Mouse (Mus musculus): Measurements from ENCODE around the gene Acot4.
"Not testable (repeated sequence)": the region's sequence is repeated elsewhere in the genome, so short reads cannot be mapped to it uniquely, and the experiment has no call there.

Acot4 gene

GRCm38 (mm10) chr12:84038241-84038640 lies at the start of gene Acot4:
Acot4 (plus strand) TSS chr12:84038379.
- DNase-seq (ENCODE audit: low spot score in 2 of 2) = peak; percentile 34 to 37

GRCm38 (mm10) chr12:83988483-83988882 lies 49.7 kb upstream of the Acot4 start:
- no peak for DNase-seq (ENCODE audit: low spot score in 2 of 2)

GRCm38 (mm10) chr12:83989378-83989777 lies 48.8 kb upstream of the Acot4 start:
- DNase-seq (ENCODE audit: low spot score in 2 of 2) = no peak

GRCm38 (mm10) chr12:83997221-83997620 lies 41.0 kb upstream of the Acot4 start:
- DNase-seq (ENCODE audit: low spot score in 2 of 2) = no peak

- no peak for DNase-seq (ENCODE audit: low spot score in 2 of 2)
These were observed 39.7 kb upstream of the Acot4 start for GRCm38 (mm10) chr12:83998341-83999107.

- DNase-seq (ENCODE audit: low spot score in 2 of 2) = peak in 1 of 2 experiments; percentile 37
These were observed 38.9 kb upstream of the Acot4 start for GRCm38 (mm10) chr12:83999237-83999636.

GRCm38 (mm10) chr12:84000418-84000817 lies 37.8 kb upstream of the Acot4 start:
- no peak for DNase-seq (ENCODE audit: low spot score in 2 of 2)

- DNase-seq (ENCODE audit: low spot score in 2 of 2) = no peak
These were observed 34.3 kb upstream of the Acot4 start for GRCm38 (mm10) chr12:84003866-84004265.

GRCm38 (mm10) chr12:84008251-84008650 lies 29.9 kb upstream of the Acot4 start:
- no peak for DNase-seq (ENCODE audit: low spot score in 2 of 2)

GRCm38 (mm10) chr12:84008729-84009128 lies 29.4 kb upstream of the Acot4 start:
- no peak for DNase-seq (ENCODE audit: low spot score in 2 of 2)

GRCm38 (mm10) chr12:84009171-84009965 lies 28.8 kb upstream of the Acot4 start, which contains the start of gene Acot1:
Acot1 (plus strand) TSS chr12:84009490.
- peak; percentile 78 to 85 for DNase-seq (ENCODE audit: low spot score in 2 of 2)

GRCm38 (mm10) chr12:84010201-84010600 lies 28.0 kb upstream of the Acot4 start:
- DNase-seq (ENCODE audit: low spot score in 2 of 2) = no peak

- DNase-seq (ENCODE audit: low spot score in 2 of 2) = peak; percentile 89 to 91
These were observed 26.7 kb upstream of the Acot4 start for GRCm38 (mm10) chr12:84011251-84012040.

- no peak for DNase-seq (ENCODE audit: low spot score in 2 of 2)
These were observed 25.0 kb upstream of the Acot4 start for GRCm38 (mm10) chr12:84013130-84013529.

- no peak for DNase-seq (ENCODE audit: low spot score in 2 of 2)
These were observed 24.5 kb upstream of the Acot4 start for GRCm38 (mm10) chr12:84013701-84014100.

GRCm38 (mm10) chr12:84020528-84020927 lies 17.7 kb upstream of the Acot4 start:
- peak; percentile 50 to 51 for DNase-seq (ENCODE audit: low spot score in 2 of 2)

- DNase-seq (ENCODE audit: low spot score in 2 of 2) = not testable (repeated sequence)
These were observed 15.9 kb upstream of the Acot4 start for GRCm38 (mm10) chr12:84022266-84022665.

GRCm38 (mm10) chr12:84023052-84023745 lies 15.0 kb upstream of the Acot4 start:
- no peak for DNase-seq (ENCODE audit: low spot score in 2 of 2)

GRCm38 (mm10) chr12:84025888-84026287 lies 12.3 kb upstream of the Acot4 start:
- DNase-seq (ENCODE audit: low spot score in 2 of 2) = no peak

- not testable (repeated sequence) for DNase-seq (ENCODE audit: low spot score in 2 of 2)
These were observed 9.9 kb upstream of the Acot4 start for GRCm38 (mm10) chr12:84028328-84028727.

- DNase-seq (ENCODE audit: low spot score in 2 of 2) = not testable (repeated sequence)
These were observed 9.1 kb upstream of the Acot4 start for GRCm38 (mm10) chr12:84029043-84029442.
